In the genomic region with DNA sequence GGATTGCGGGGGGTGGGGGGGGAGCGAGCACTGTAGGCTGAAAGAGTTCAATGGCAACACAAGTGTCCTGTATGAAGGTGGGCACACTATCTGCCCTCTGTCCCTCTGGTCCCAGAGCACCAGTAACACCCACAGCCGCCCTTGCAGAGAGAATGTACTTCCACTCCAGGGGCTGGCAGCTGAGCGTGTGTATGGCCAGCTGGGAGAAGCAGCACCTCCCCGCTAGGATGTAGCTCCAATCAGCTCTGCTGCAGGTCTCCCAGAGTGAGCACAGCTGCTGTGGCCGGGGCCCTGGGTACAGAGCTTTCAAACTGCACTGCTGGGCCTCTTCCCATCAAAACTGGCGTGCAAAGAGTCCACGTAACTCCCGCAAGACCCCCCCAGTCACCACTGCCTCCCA, we compare ENCODE assay signal across 12 mouse cellular contexts. TPM values are rescaled to one million over a fixed set of nuclear protein-coding genes. Genes with fewer than 3 reads are reported as not detected.
DNase-seq lines count a peak whose midpoint lies in the region; ATAC-seq lines count a peak whose summit lies in the region.
"Had no signal": no experiment of that assay in that cellular context is flagged by ENCODE, and none has a peak within 500 bp of the region (broad histone marks: within the 10 kb centered on the region; RNA-seq: fewer than 3 reads in every experiment).

No protein-coding gene starts in this region.

- H3K9ac ChIP-seq in kidney, embryonic 14.5 days (ENCODE audit: low read depth, low read length) = no peak overlapping the region

- no peak overlapping the region for H3K4me3 ChIP-seq in kidney, embryonic 14.5 days (ENCODE audit: low read length)
- H3K4me3 ChIP-seq: erythroblast, embryonic 14.5 days had no signal

- 63% methylated on average over 9 of the region's 9 CpGs for WGBS in kidney, embryonic 14.5 days

- no peaks in the 10 kb centered on the region for H3K27me3 ChIP-seq in kidney, embryonic 14.5 days (ENCODE audit: control insufficient read depth, insufficient read depth, low read length)

- ATAC-seq in cerebellum, adult (ENCODE audit: insufficient number of reproducible peaks, low FRiP score, low TSS enrichment) = no peak
- no peak for ATAC-seq in kidney, embryonic 14.5 days (ENCODE audit: low FRiP score, low TSS enrichment)
- no peak for ATAC-seq in activated CD4-positive, CD25-positive, alpha-beta regulatory T cell, adult 4 months

- H3K27ac ChIP-seq in kidney, embryonic 14.5 days (ENCODE audit: low read depth, low read length) = 0 out of 2 replicates have a peak overlapping the region, but pooled peaks have one; percentile 42

- H3K36me3 ChIP-seq in kidney, embryonic 14.5 days (ENCODE audit: control insufficient read depth, insufficient read depth, low read length) = no peaks in the 10 kb centered on the region; the same call in 1 of the 2 replicates

- H3K4me1 ChIP-seq in kidney, embryonic 14.5 days (ENCODE audit: control insufficient read depth, insufficient read depth, low read length) = peaks cover 58% of the 10 kb centered on the region

- no peaks in the 10 kb centered on the region for H3K9me3 ChIP-seq in kidney, embryonic 14.5 days (ENCODE audit: control insufficient read depth, low read length)

- DNase-seq in cerebellum, adult 11-12 months = peak; percentile 45
- DNase-seq in kidney, adult 18-20 months = no peak
- peak; percentile 61 for DNase-seq in thymus, postnatal 14 days
- no peak for DNase-seq in thymus, postnatal 36 days
- DNase-seq in right cerebral cortex, postnatal 25 days = no peak
- DNase-seq: adrenal gland, postnatal 10 days; cerebellum, postnatal 14 days; lung, postnatal 36 days had no signal

- no peak overlapping the region for H3K4me2 ChIP-seq in kidney, embryonic 14.5 days (replicated peaks; ENCODE audit: low read depth, low read length)

RNA-seq across cellular contexts. Expression of gene Prdm11, which starts 14.9 kb away (rescaled TPM):
- polyA plus RNA-seq in kidney, embryonic 14.5 days (2014; fragmentation: Nextera tagmentation; extraction: Ambion mirVana) = 4.3 and 5.1 TPM in 2 replicates
- polyA plus RNA-seq in activated CD4-positive, CD25-positive, alpha-beta regulatory T cell, adult 4 months (2017; shearing (Covaris generic)) = 1 to 10 TPM in 1 of 2 experiments, under 1 TPM in 1; 0.99 to 1.3 TPM

Comparison
In these comparisons a context has a peak if more than half of its experiments do, and no peak if none do; other contexts are left out.
1. DNase-seq: peak in cerebellum, adult 11-12 months (single experiment) and thymus, postnatal 14 days (single experiment); none in kidney, adult 18-20 months (single experiment), thymus, postnatal 36 days (0 of 2) and right cerebral cortex, postnatal 25 days (single experiment).